Comparison of ENCODE assay signal across 20 mouse cellular contexts in genomic region chr6:127865391-127865790, GRCm38 (mm10). TPM values are rescaled to one million over a fixed set of nuclear protein-coding genes. Genes with fewer than 3 reads are reported as not detected.
"Had no signal": no experiment of that assay in that cellular context is flagged by ENCODE, and none has a peak within 500 bp of the region (broad histone marks: within the 10 kb centered on the region; RNA-seq: fewer than 3 reads in every experiment).

No protein-coding gene starts in this region.

- ATAC-seq: liver, postnatal 0 days; lung, postnatal 0 days had no signal

- H3K4me1 ChIP-seq: liver, embryonic 15.5 days; megakaryocyte, embryonic 14.5 days; midbrain, embryonic 12.5 days; neural tube, embryonic 12.5 days had no signal

- H3K36me3 ChIP-seq: liver, embryonic 15.5 days; lung, embryonic 15.5 days; midbrain, embryonic 12.5 days; neural tube, embryonic 12.5 days; stomach, embryonic 15.5 days had no signal

- H3K27me3 ChIP-seq: liver, embryonic 15.5 days; lung, embryonic 15.5 days; midbrain, embryonic 12.5 days; neural tube, embryonic 12.5 days; stomach, embryonic 15.5 days had no signal

- H3K4me2 ChIP-seq: liver, embryonic 15.5 days; lung, embryonic 15.5 days; midbrain, embryonic 12.5 days; neural tube, embryonic 12.5 days; stomach, embryonic 15.5 days had no signal

- H3K4me3 ChIP-seq: liver, embryonic 15.5 days; lung, embryonic 15.5 days; megakaryocyte, embryonic 14.5 days; midbrain, embryonic 12.5 days; neural tube, embryonic 12.5 days; stomach, embryonic 15.5 days had no signal

- H3K9ac ChIP-seq: liver, embryonic 15.5 days; liver, postnatal 0 days; lung, embryonic 15.5 days; midbrain, embryonic 12.5 days; neural tube, embryonic 12.5 days; stomach, embryonic 15.5 days had no signal

- H3K27ac ChIP-seq: liver, embryonic 15.5 days; lung, embryonic 15.5 days; macrophage; midbrain, embryonic 12.5 days; neural tube, embryonic 12.5 days; stomach, embryonic 15.5 days had no signal

- H3K9me3 ChIP-seq: liver, embryonic 15.5 days; lung, embryonic 15.5 days; midbrain, embryonic 12.5 days; neural tube, embryonic 12.5 days; stomach, embryonic 15.5 days had no signal

- DNase-seq: liver, postnatal 0 days; lung, adult 2 months; lung, postnatal 14 days; lung, postnatal 36 days; midbrain, embryonic 14.5 days; right cerebral cortex, postnatal 14 days; thymus, adult 18-20 months; thymus, postnatal 14 days; thymus, postnatal 36 days had no signal

RNA-seq across cellular contexts. Expression of gene Tspan11, which starts 22.0 kb away (rescaled TPM):
- total RNA-seq: megakaryocyte progenitor cell, adult 5-6 weeks; monocyte, adult 5-6 weeks; neutrophil, adult 5-6 weeks had no signal
- polyA plus RNA-seq: macrophage had no signal
